Mouse (Mus musculus): ENCODE results near the gene Casp12. TPM values are rescaled to one million over a fixed set of nuclear protein-coding genes. Genes with fewer than 3 reads are reported as not detected.

The Casp12 gene
- polyA plus RNA-seq, 1 experiment = 1.4 TPM

DNA sequence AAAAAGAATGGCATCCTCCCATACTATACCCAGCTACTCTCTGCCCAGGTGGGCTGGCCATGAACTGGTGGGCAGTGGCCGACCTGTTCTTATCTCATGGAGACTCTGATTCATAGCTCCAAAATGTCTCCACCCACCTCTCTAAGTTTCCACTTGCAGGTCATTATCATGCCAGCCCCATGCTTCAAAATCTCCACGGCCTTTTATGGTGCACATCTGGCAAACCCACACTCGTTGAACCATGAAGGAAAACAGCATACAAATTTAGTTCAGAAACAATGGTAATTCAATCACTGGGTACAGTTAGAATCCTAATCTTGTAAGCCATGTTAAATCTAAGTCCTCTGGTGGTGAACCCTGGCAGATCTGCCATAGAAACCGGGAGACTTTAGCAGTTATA, 33.8 kb upstream of the Casp12 start:
- TF ChIP-seq CTCF (conservative IDR thresholded peaks at IDR 0.05; ENCODE audit: insufficient read depth, insufficient read length, low read depth, low read length) = no peak
- TF ChIP-seq POLR2A (IDR thresholded peaks at IDR 0.05; ENCODE audit: low read depth, low read length) = no peak
- Histone ChIP-seq H3K36me3 (ENCODE audit: control insufficient read depth, insufficient read depth, low read length) (no peaks in the 10 kb centered on the region), H3K27me3 (replicated peaks; ENCODE audit: control insufficient read depth, insufficient read depth, low read length) (no peaks in the 10 kb centered on the region), H3K4me3 (ENCODE audit: insufficient read depth, low read depth, low read length) (no peak overlapping the region), H3K27ac (ENCODE audit: insufficient read depth, low read depth, low read length) (no peak overlapping the region), H3K4me1 (ENCODE audit: control insufficient read depth, insufficient read depth, low read length) (no peaks in the 10 kb centered on the region)
- WGBS = 54% methylated on average over 4 of the region's 4 CpGs
- peak; percentile 5 for DNase-seq

DNA sequence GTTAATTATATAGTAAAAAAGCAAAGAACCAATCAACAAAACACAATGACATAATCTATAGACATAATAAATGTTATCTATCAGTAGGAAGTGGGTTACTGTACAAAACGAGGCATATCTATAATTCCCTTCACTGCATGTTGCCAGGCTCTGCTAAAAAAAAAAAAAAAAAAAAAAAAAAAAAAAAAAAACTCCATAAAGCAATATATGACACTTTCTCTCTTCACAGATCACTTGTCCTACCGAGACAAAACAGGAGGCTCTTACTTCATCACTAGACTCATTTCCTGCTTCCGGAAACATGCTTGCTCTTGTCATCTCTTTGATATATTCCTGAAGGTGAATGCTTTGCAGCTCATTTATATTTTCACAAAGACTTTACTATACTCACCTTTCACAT, 17.0 kb upstream of the Casp12 start:
- Histone ChIP-seq H3K4me1 (ENCODE audit: control insufficient read depth, insufficient read depth, low read length) (no peaks in the 10 kb centered on the region), H3K36me3 (ENCODE audit: control insufficient read depth, insufficient read depth, low read length) (no peaks in the 10 kb centered on the region), H3K27me3 (replicated peaks; ENCODE audit: control insufficient read depth, insufficient read depth, low read length) (no peaks in the 10 kb centered on the region), H3K27ac (ENCODE audit: insufficient read depth, low read depth, low read length) (no peak overlapping the region), H3K4me3 (ENCODE audit: insufficient read depth, low read depth, low read length) (no peak overlapping the region)
- no peak for TF ChIP-seq POLR2A (IDR thresholded peaks at IDR 0.05; ENCODE audit: low read depth, low read length)
- no peak for TF ChIP-seq CTCF (conservative IDR thresholded peaks at IDR 0.05; ENCODE audit: insufficient read depth, insufficient read length, low read depth, low read length)
- DNase-seq = no peak
- WGBS = 69% methylated on average over 3 of the region's 3 CpGs

DNA sequence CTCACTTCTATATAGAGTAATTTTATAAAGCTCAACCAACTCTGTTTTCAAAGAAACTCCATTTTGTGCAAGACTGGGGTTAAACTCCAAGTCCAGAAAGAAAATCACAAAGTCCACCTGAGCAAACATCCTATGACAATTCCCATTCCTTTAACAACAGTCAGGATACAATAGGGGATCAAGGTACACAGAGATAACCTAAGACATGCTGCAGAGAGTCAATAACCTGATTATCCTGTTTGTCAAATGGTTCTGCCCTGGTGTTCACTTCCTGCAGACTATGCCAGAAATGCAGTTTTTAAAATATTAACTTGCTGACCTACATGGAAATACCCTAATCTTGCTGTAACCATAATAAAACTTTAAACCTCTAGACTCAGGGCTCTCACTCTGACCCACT, 12.8 kb upstream of the Casp12 start:
- no peak for DNase-seq
- no peak for TF ChIP-seq POLR2A (IDR thresholded peaks at IDR 0.05; ENCODE audit: low read depth, low read length)
- no peak for TF ChIP-seq CTCF (conservative IDR thresholded peaks at IDR 0.05; ENCODE audit: insufficient read depth, insufficient read length, low read depth, low read length)
- Histone ChIP-seq H3K36me3 (ENCODE audit: control insufficient read depth, insufficient read depth, low read length) (no peaks in the 10 kb centered on the region), H3K27ac (ENCODE audit: insufficient read depth, low read depth, low read length) (no peak overlapping the region), H3K27me3 (replicated peaks; ENCODE audit: control insufficient read depth, insufficient read depth, low read length) (no peaks in the 10 kb centered on the region), H3K4me3 (ENCODE audit: insufficient read depth, low read depth, low read length) (no peak overlapping the region), H3K4me1 (ENCODE audit: control insufficient read depth, insufficient read depth, low read length) (no peaks in the 10 kb centered on the region)

DNA sequence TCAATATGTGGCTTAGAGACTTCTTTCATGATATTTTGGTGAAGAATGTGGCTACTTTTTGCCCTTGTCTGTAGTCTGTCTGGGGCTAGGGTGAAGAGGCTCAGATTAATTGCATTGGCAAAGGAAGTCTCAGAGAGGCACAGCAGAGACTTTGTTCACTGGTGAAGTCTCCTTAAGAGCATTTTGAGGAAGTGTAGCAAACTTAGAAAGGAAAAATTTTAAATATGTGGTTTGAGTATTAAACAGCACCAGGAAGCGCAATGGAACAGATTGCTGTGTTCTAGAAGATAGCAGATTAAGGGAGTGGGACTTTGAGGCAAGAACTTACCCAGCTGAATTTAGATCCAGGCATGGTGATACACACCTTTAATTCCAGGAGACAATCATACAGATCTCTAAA, 11.8 kb upstream of the Casp12 start:
- H3K27ac ChIP-seq (ENCODE audit: insufficient read depth, low read depth, low read length) = no peak overlapping the region
- no peak for DNase-seq
- WGBS = 91% methylated on average over 1 of the region's 1 CpGs
- no peak overlapping the region for H3K4me3 ChIP-seq (ENCODE audit: insufficient read depth, low read depth, low read length)
- no peaks in the 10 kb centered on the region for H3K36me3 ChIP-seq (ENCODE audit: control insufficient read depth, insufficient read depth, low read length)
- H3K4me1 ChIP-seq (ENCODE audit: control insufficient read depth, insufficient read depth, low read length) = no peaks in the 10 kb centered on the region
- H3K27me3 ChIP-seq (replicated peaks; ENCODE audit: control insufficient read depth, insufficient read depth, low read length) = no peaks in the 10 kb centered on the region
- TF ChIP-seq CTCF (conservative IDR thresholded peaks at IDR 0.05; ENCODE audit: insufficient read depth, insufficient read length, low read depth, low read length) (no peak), POLR2A (IDR thresholded peaks at IDR 0.05; ENCODE audit: low read depth, low read length) (no peak)

DNA sequence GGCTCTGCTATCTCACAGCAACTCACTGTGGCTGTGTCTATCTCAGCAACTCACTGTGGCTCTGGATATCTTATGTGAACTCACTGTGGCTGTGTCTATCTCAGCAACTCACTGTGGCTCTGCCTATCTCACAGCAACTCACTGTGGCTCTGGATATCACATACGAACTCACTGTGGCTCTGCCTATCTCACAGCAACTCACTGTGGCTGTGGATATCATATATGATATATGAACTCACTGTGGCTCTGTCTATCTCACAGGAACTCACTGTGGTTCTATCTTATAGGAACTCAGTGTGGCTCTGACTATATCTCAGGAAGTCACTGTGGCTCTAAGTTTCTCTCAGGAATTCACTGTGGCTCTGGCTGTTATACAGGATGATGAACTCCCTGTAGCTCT, 2.1 kb upstream of the Casp12 start:
- H3K27me3 ChIP-seq (replicated peaks; ENCODE audit: control insufficient read depth, insufficient read depth, low read length) = no peaks in the 10 kb centered on the region
- no peak overlapping the region for H3K27ac ChIP-seq (ENCODE audit: insufficient read depth, low read depth, low read length)
- WGBS = 78% methylated on average over 1 of the region's 1 CpGs
- H3K4me3 ChIP-seq (ENCODE audit: insufficient read depth, low read depth, low read length) = no peak overlapping the region
- DNase-seq = no peak
- TF ChIP-seq CTCF (conservative IDR thresholded peaks at IDR 0.05; ENCODE audit: insufficient read depth, insufficient read length, low read depth, low read length) (no peak), POLR2A (IDR thresholded peaks at IDR 0.05; ENCODE audit: low read depth, low read length) (no peak)
- H3K4me1 ChIP-seq (ENCODE audit: control insufficient read depth, insufficient read depth, low read length) = no peaks in the 10 kb centered on the region
- H3K36me3 ChIP-seq (ENCODE audit: control insufficient read depth, insufficient read depth, low read length) = no peaks in the 10 kb centered on the region

DNA sequence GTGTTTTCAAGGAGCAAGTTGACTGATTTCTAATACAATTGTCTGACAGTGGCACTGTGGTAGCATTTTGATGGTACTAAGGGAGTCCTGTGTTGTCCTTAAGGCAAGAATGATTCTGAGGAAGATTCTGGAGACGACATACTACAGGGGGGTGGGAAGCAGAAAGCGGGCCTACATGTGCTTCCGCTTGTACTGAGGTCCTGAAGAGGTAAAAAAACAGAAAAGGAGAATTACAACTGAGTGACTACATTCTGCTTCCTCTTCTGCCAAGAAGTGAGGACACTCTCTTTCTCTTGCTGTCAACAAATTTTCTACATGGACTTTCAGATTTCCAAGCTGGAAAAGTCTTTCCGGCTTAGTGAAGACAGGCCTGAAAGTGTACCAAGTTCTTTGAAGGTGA, 1.1 kb upstream of the Casp12 start:
- no peaks in the 10 kb centered on the region for H3K27me3 ChIP-seq (replicated peaks; ENCODE audit: control insufficient read depth, insufficient read depth, low read length)
- no peaks in the 10 kb centered on the region for H3K4me1 ChIP-seq (ENCODE audit: control insufficient read depth, insufficient read depth, low read length)
- 83% methylated on average over 4 of the region's 4 CpGs for whole genome bisulfite sequencing
- H3K4me3 ChIP-seq (ENCODE audit: insufficient read depth, low read depth, low read length) = no peak overlapping the region
- H3K27ac ChIP-seq (ENCODE audit: insufficient read depth, low read depth, low read length) = no peak overlapping the region
- H3K36me3 ChIP-seq (ENCODE audit: control insufficient read depth, insufficient read depth, low read length) = no peaks in the 10 kb centered on the region
- no peak for DNase-seq
- TF ChIP-seq POLR2A (IDR thresholded peaks at IDR 0.05; ENCODE audit: low read depth, low read length) = no peak
- TF ChIP-seq CTCF (conservative IDR thresholded peaks at IDR 0.05; ENCODE audit: insufficient read depth, insufficient read length, low read depth, low read length) = no peak

DNA sequence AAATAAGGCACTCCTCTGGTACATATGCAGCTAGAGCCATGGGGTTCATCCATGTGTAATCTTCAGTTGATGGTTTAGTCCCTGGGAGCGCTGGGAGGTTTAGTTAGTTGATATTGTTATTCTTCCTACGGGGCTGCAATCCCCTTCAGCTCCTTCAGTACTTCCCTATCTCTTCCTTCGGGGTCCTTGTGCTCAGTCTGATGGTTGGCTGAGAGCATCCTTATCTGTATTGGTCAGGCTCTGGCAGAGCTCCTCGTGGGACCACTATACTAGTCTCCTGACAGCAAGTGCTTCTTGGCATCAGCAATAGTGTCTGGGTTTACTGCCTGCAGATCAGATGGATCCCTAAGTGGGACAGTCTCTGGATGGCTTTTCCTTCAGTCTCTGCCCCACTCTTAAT, 2.2 kb downstream of the Casp12 start:
- 91% methylated on average over 4 of the region's 4 CpGs for WGBS
- H3K4me1 ChIP-seq (ENCODE audit: control insufficient read depth, insufficient read depth, low read length) = no peaks in the 10 kb centered on the region
- no peaks in the 10 kb centered on the region for H3K36me3 ChIP-seq (ENCODE audit: control insufficient read depth, insufficient read depth, low read length)
- H3K4me3 ChIP-seq (ENCODE audit: insufficient read depth, low read depth, low read length) = no peak overlapping the region
- no peaks in the 10 kb centered on the region for H3K27me3 ChIP-seq (replicated peaks; ENCODE audit: control insufficient read depth, insufficient read depth, low read length)
- no peak overlapping the region for H3K27ac ChIP-seq (ENCODE audit: insufficient read depth, low read depth, low read length)
- DNase-seq = no peak
- TF ChIP-seq POLR2A (IDR thresholded peaks at IDR 0.05; ENCODE audit: low read depth, low read length) (no peak), CTCF (conservative IDR thresholded peaks at IDR 0.05; ENCODE audit: insufficient read depth, insufficient read length, low read depth, low read length) (no peak)

DNA sequence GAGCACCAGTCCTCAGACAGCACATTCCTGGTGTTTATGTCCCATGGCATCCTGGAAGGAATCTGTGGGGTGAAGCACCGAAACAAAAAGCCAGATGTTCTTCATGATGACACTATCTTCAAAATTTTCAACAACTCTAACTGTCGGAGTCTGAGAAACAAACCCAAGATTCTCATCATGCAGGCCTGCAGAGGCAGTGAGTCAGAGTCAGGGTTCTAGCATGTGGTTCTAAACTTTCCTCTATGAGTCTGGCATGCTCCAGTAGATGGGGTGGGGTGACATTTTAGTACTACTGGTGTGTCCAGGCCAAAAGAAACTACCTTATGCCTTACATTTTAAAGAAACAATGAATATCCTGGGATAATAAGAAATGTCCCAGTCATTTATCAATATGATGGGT, 8.4 kb downstream of the Casp12 start:
- no peaks in the 10 kb centered on the region for H3K4me1 ChIP-seq (ENCODE audit: control insufficient read depth, insufficient read depth, low read length)
- H3K27me3 ChIP-seq (replicated peaks; ENCODE audit: control insufficient read depth, insufficient read depth, low read length) = no peaks in the 10 kb centered on the region
- DNase-seq = no peak
- H3K27ac ChIP-seq (ENCODE audit: insufficient read depth, low read depth, low read length) = no peak overlapping the region
- no peaks in the 10 kb centered on the region for H3K36me3 ChIP-seq (ENCODE audit: control insufficient read depth, insufficient read depth, low read length)
- TF ChIP-seq CTCF (conservative IDR thresholded peaks at IDR 0.05; ENCODE audit: insufficient read depth, insufficient read length, low read depth, low read length) = no peak
- TF ChIP-seq POLR2A (IDR thresholded peaks at IDR 0.05; ENCODE audit: low read depth, low read length) = no peak
- H3K4me3 ChIP-seq (ENCODE audit: insufficient read depth, low read depth, low read length) = no peak overlapping the region
- WGBS = 62% methylated on average over 2 of the region's 2 CpGs
